Mouse (Mus musculus): ENCODE measurements around the gene Elavl1.

The Elavl1 gene

GRCm38 (mm10) chr8:4319573-4319872 is 5.7 kb downstream of the Elavl1 start:
- DNase-seq = no peak

GRCm38 (mm10) chr8:4318796-4319572 is 6.2 kb downstream of the Elavl1 start:
- DNase-seq = no peak

GRCm38 (mm10) chr8:4318124-4318523 is 7.1 kb downstream of the Elavl1 start:
- no peak for DNase-seq

GRCm38 (mm10) chr8:4314852-4315251 is 10.4 kb downstream of the Elavl1 start:
- no peak for DNase-seq

- no peak for DNase-seq
Observed at GRCm38 (mm10) chr8:4313254-4314124, 11.7 kb downstream of the Elavl1 start.

- DNase-seq = no peak
Observed at GRCm38 (mm10) chr8:4312104-4312503, 13.1 kb downstream of the Elavl1 start.

GRCm38 (mm10) chr8:4305838-4306237 is 19.4 kb downstream of the Elavl1 start:
- no peak for DNase-seq

- no peak for DNase-seq
Observed at GRCm38 (mm10) chr8:4304124-4304547, 21.1 kb downstream of the Elavl1 start.

- DNase-seq = no peak
Observed at GRCm38 (mm10) chr8:4297822-4298221, 27.4 kb downstream of the Elavl1 start.

GRCm38 (mm10) chr8:4292738-4293137 is 32.5 kb downstream of the Elavl1 start:
- DNase-seq = no peak

GRCm38 (mm10) chr8:4276111-4276465 is 49.1 kb downstream of the Elavl1 start:
- no peak for DNase-seq

- DNase-seq = peak; percentile 87 to 89
Observed at GRCm38 (mm10) chr8:4275275-4276110, 49.7 kb downstream of the Elavl1 start, which contains the start of gene Timm44. TSS of gene Timm44 (minus strand) at chr8:4275913.

GRCm38 (mm10) chr8:4269609-4270008 is 55.6 kb downstream of the Elavl1 start:
- no peak for DNase-seq

- peak in 1 of 2 experiments; percentile 3 for DNase-seq
Observed at GRCm38 (mm10) chr8:4267627-4268026, 57.6 kb downstream of the Elavl1 start.

GRCm38 (mm10) chr8:4265160-4265914 is 59.9 kb downstream of the Elavl1 start:
- DNase-seq = no peak

GRCm38 (mm10) chr8:4263105-4263791 is 62.0 kb downstream of the Elavl1 start:
- no peak for DNase-seq

GRCm38 (mm10) chr8:4259805-4260170 is 65.4 kb downstream of the Elavl1 start:
- peak in 1 of 2 experiments; percentile 8 for DNase-seq

GRCm38 (mm10) chr8:4259125-4259804 is 65.9 kb downstream of the Elavl1 start, which contains the start of gene Ctxn1:
TSS of gene Ctxn1 (minus strand) at chr8:4259274.
- DNase-seq = peak; percentile 92 to 93

- DNase-seq = peak; percentile 45 to 55
Observed at GRCm38 (mm10) chr8:4258678-4259077, 66.5 kb downstream of the Elavl1 start.

- DNase-seq = peak; percentile 67 to 73
Observed at GRCm38 (mm10) chr8:4258233-4258632, 67.0 kb downstream of the Elavl1 start.

GRCm38 (mm10) chr8:4257350-4257749 is 67.9 kb downstream of the Elavl1 start:
- no peak for DNase-seq

All from thymus, adult 18-20 months (tissue).